ENCODE assay signal across 9 mouse cellular contexts in genomic region chr8:71679550-71680168, GRCm38 (mm10). TPM values are rescaled to one million over a fixed set of nuclear protein-coding genes. Genes with fewer than 3 reads are reported as not detected.
A peak's percentile ranks its signal among the peaks of the same experiment; 100 is the strongest.
DNase-seq lines count a peak whose midpoint lies in the region; ATAC-seq and TF ChIP-seq lines count a peak whose summit lies in the region.
"Had no signal": no experiment of that assay in that cellular context is flagged by ENCODE, and none has a peak within 500 bp of the region (broad histone marks: within the 10 kb centered on the region; RNA-seq: fewer than 3 reads in every experiment).

No protein-coding gene starts in this region.

- peaks cover 3% of the 10 kb centered on the region; the same call in 1 of the 2 replicates for H3K9me3 ChIP-seq in embryonic facial prominence, embryonic 10.5 days
- no peaks in the 10 kb centered on the region for H3K9me3 ChIP-seq in hindbrain, embryonic 10.5 days
- no peaks in the 10 kb centered on the region for H3K9me3 ChIP-seq in midbrain, embryonic 13.5 days

- H3K4me2 ChIP-seq in midbrain, embryonic 13.5 days (replicated peaks): peak overlapping the region; percentile 48

- no peak overlapping the region for H3K27ac ChIP-seq in gastrocnemius, adult 2 months
- no peak overlapping the region for H3K27ac ChIP-seq in embryonic facial prominence, embryonic 10.5 days (replicated peaks)
- H3K27ac ChIP-seq in hindbrain, embryonic 10.5 days: no peak overlapping the region
- H3K27ac ChIP-seq in midbrain, embryonic 13.5 days: no peak overlapping the region

- H3K9ac ChIP-seq in midbrain, embryonic 13.5 days (replicated peaks): peak overlapping the region; percentile 28; the same call in 1 of the 2 replicates

- DNase-seq in gastrocnemius, adult 2 months: peak; percentile 57
- DNase-seq in gastrocnemius, postnatal 10 days: no peak
- peak; percentile 48 for DNase-seq in embryonic facial prominence, embryonic 10.5 days (ENCODE audit: low spot score)
- DNase-seq in hindbrain, embryonic 10.5 days (ENCODE audit: low spot score): no peak
- no peak for DNase-seq in natural killer cell, adult 2 months (ENCODE audit: low spot score in 2 of 2)
- DNase-seq in layer of hippocampus, adult 18-20 months (ENCODE audit: low spot score in 2 of 2): no peak
- DNase-seq in urinary bladder, adult 18-20 months (ENCODE audit: low spot score in 2 of 2): no peak

- peaks cover 99% of the 10 kb centered on the region for H3K27me3 ChIP-seq in embryonic facial prominence, embryonic 10.5 days (replicated peaks; ENCODE audit: low read depth, poor library complexity, severe bottlenecking)
- peaks cover 100% of the 10 kb centered on the region for H3K27me3 ChIP-seq in hindbrain, embryonic 10.5 days (ENCODE audit: insufficient read depth, poor library complexity, severe bottlenecking)
- H3K27me3 ChIP-seq in midbrain, embryonic 13.5 days: peaks cover 91% of the 10 kb centered on the region
- H3K27me3 ChIP-seq: CH12.LX had no signal

- no peak for ATAC-seq in midbrain, embryonic 13.5 days

- TF ChIP-seq CTCF in gastrocnemius, adult 2 months (IDR thresholded peaks at IDR 0.05): no peak

- peaks cover 39% of the 10 kb centered on the region for H3K4me1 ChIP-seq in embryonic facial prominence, embryonic 10.5 days
- peaks cover 34% of the 10 kb centered on the region for H3K4me1 ChIP-seq in hindbrain, embryonic 10.5 days (replicated peaks)
- H3K4me1 ChIP-seq in midbrain, embryonic 13.5 days (replicated peaks): peaks cover 20% of the 10 kb centered on the region

- H3K4me3 ChIP-seq in gastrocnemius, adult 2 months: peak overlapping the region; percentile 56
- H3K4me3 ChIP-seq in embryonic facial prominence, embryonic 10.5 days: peak overlapping the region; percentile 52
- peak overlapping the region; percentile 38 for H3K4me3 ChIP-seq in hindbrain, embryonic 10.5 days
- peak overlapping the region; percentile 31 for H3K4me3 ChIP-seq in midbrain, embryonic 13.5 days (replicated peaks)

- H3K36me3 ChIP-seq in embryonic facial prominence, embryonic 10.5 days (replicated peaks): no peaks in the 10 kb centered on the region
- no peaks in the 10 kb centered on the region for H3K36me3 ChIP-seq in hindbrain, embryonic 10.5 days
- no peaks in the 10 kb centered on the region for H3K36me3 ChIP-seq in midbrain, embryonic 13.5 days

- WGBS in embryonic facial prominence, embryonic 10.5 days: under 1% methylated on average over 46 of the region's 46 CpGs
- 3% methylated on average over 46 of the region's 46 CpGs for WGBS in hindbrain, embryonic 10.5 days
- WGBS in midbrain, embryonic 13.5 days: 2% methylated on average over 46 of the region's 46 CpGs

- intact Hi-C loops in gastrocnemius, adult 2 months (cut with DNase I): no loop called here

RNA-seq across cellular contexts. Expression of gene Jak3, which starts 3.6 kb away (rescaled TPM):
- total RNA-seq in gastrocnemius, adult 2 months (2021): 1 to 10 TPM; 2.1 to 2.5 TPM
- total RNA-seq in gastrocnemius, postnatal 10 days (2021): 1 to 10 TPM; 3.9 to 5.8 TPM
- polyA plus RNA-seq in embryonic facial prominence, embryonic 10.5 days (2016; fragmentation: Nextera tagmentation; extraction: Ambion mirVana): 3.6 and 4.0 TPM in 2 replicates
- polyA plus RNA-seq in hindbrain, embryonic 10.5 days (2016; fragmentation: Nextera tagmentation; extraction: Ambion mirVana): 3.2 and 3.6 TPM in 2 replicates
- 2.5 and 2.7 TPM in 2 replicates for polyA plus RNA-seq in midbrain, embryonic 13.5 days (2015; fragmentation: Nextera tagmentation; extraction: Ambion mirVana)
- total RNA-seq in layer of hippocampus, adult 18-20 months (2021): 1 to 10 TPM; 3.7 to 4.4 TPM

RNA-seq across cellular contexts. Expression of gene Unc13a, which starts 8.1 kb away (rescaled TPM):
- not detected for total RNA-seq in gastrocnemius, adult 2 months (2021)
- under 1 TPM; 0.38 to 0.45 TPM for total RNA-seq in gastrocnemius, postnatal 10 days (2021)
- 2.2 TPM in 2 replicates for polyA plus RNA-seq in embryonic facial prominence, embryonic 10.5 days (2016; fragmentation: Nextera tagmentation; extraction: Ambion mirVana)
- 4.4 and 8.4 TPM in 2 replicates for polyA plus RNA-seq in hindbrain, embryonic 10.5 days (2016; fragmentation: Nextera tagmentation; extraction: Ambion mirVana)
- 17.1 and 18.5 TPM in 2 replicates for polyA plus RNA-seq in midbrain, embryonic 13.5 days (2015; fragmentation: Nextera tagmentation; extraction: Ambion mirVana)
- total RNA-seq in layer of hippocampus, adult 18-20 months (2021): 100 to 1,000 TPM; 226 to 246 TPM

RNA-seq across cellular contexts. Expression of gene Insl3, which starts 9.4 kb away (rescaled TPM):
- total RNA-seq in gastrocnemius, adult 2 months (2021): 1 to 10 TPM in 1 of 2 experiments, not detected in 1; 1.4 TPM
- 1 to 10 TPM; 3.1 to 3.7 TPM for total RNA-seq in gastrocnemius, postnatal 10 days (2021)
- 0.55 TPM in 1 of 2 replicates, not detected in the other for polyA plus RNA-seq in embryonic facial prominence, embryonic 10.5 days (2016; fragmentation: Nextera tagmentation; extraction: Ambion mirVana)
- 0.37 and 0.58 TPM in 2 replicates for polyA plus RNA-seq in hindbrain, embryonic 10.5 days (2016; fragmentation: Nextera tagmentation; extraction: Ambion mirVana)
- 0.70 and 0.79 TPM in 2 replicates for polyA plus RNA-seq in midbrain, embryonic 13.5 days (2015; fragmentation: Nextera tagmentation; extraction: Ambion mirVana)
- total RNA-seq in layer of hippocampus, adult 18-20 months (2021): 1 to 10 TPM; 1.7 to 1.8 TPM

RNA-seq across cellular contexts. Expression of gene B3gnt3, which starts 21.9 kb away (rescaled TPM):
- 1 to 10 TPM; 2.1 to 2.9 TPM for total RNA-seq in gastrocnemius, adult 2 months (2021)
- 1 to 10 TPM; 4.7 to 5.2 TPM for total RNA-seq in gastrocnemius, postnatal 10 days (2021)
- 0.54 and 0.72 TPM in 2 replicates for polyA plus RNA-seq in embryonic facial prominence, embryonic 10.5 days (2016; fragmentation: Nextera tagmentation; extraction: Ambion mirVana)
- polyA plus RNA-seq in hindbrain, embryonic 10.5 days (2016; fragmentation: Nextera tagmentation; extraction: Ambion mirVana): 0.64 and 1.0 TPM in 2 replicates
- polyA plus RNA-seq in midbrain, embryonic 13.5 days (2015; fragmentation: Nextera tagmentation; extraction: Ambion mirVana): 0.28 and 0.31 TPM in 2 replicates
- under 1 TPM; 0.33 to 0.59 TPM for total RNA-seq in layer of hippocampus, adult 18-20 months (2021)

RNA-seq across cellular contexts. Expression of gene Fcho1, which starts 45.9 kb away (rescaled TPM):
- total RNA-seq in gastrocnemius, adult 2 months (2021): not detected
- 1 to 10 TPM in 1 of 2 experiments, under 1 TPM in 1; 0.26 to 1.2 TPM for total RNA-seq in gastrocnemius, postnatal 10 days (2021)
- 6.0 and 7.9 TPM in 2 replicates for polyA plus RNA-seq in embryonic facial prominence, embryonic 10.5 days (2016; fragmentation: Nextera tagmentation; extraction: Ambion mirVana)
- 16.7 and 26.9 TPM in 2 replicates for polyA plus RNA-seq in hindbrain, embryonic 10.5 days (2016; fragmentation: Nextera tagmentation; extraction: Ambion mirVana)
- polyA plus RNA-seq in midbrain, embryonic 13.5 days (2015; fragmentation: Nextera tagmentation; extraction: Ambion mirVana): 63.9 and 65.5 TPM in 2 replicates
- total RNA-seq in layer of hippocampus, adult 18-20 months (2021): 10 to 100 TPM; 94.9 to 99.9 TPM

Comparison
In these comparisons a context has a peak if more than half of its experiments do, and no peak if none do; other contexts are left out.
1. DNase-seq: peak in gastrocnemius, adult 2 months (single experiment) and embryonic facial prominence, embryonic 10.5 days (single experiment); none in gastrocnemius, postnatal 10 days (single experiment), hindbrain, embryonic 10.5 days (single experiment), natural killer cell, adult 2 months (0 of 2), layer of hippocampus, adult 18-20 months (0 of 2) and urinary bladder, adult 18-20 months (0 of 2).
2. RNA of gene Unc13a, which starts 8.1 kb away (total RNA-seq): 226 to 246 TPM in layer of hippocampus, adult 18-20 months; 0.38 to 0.45 TPM in gastrocnemius, postnatal 10 days and not detected in gastrocnemius, adult 2 months; every median in the first group is over 100 times any median in the second.
3. Peak in every context shown above with its lines, with median percentiles within 50 percentile points of each other: H3K4me3 ChIP-seq.